Mouse (Mus musculus): ENCODE data around the gene Lrriq1.

The Lrriq1 gene

GRCm38 (mm10) chr10:103028253-103029131 is 207.6 kb downstream of the Lrriq1 start:
- no peak for DNase-seq (ENCODE audit: low spot score)

- no peak for DNase-seq (ENCODE audit: low spot score)
Measured at GRCm38 (mm10) chr10:103027931-103028252, 208.2 kb downstream of the Lrriq1 start.

GRCm38 (mm10) chr10:103027226-103027930 is 208.7 kb downstream of the Lrriq1 start:
- no peak for DNase-seq (ENCODE audit: low spot score)

GRCm38 (mm10) chr10:103026636-103027225 is 209.4 kb downstream of the Lrriq1 start:
- DNase-seq (ENCODE audit: low spot score) = no peak

- no peak for DNase-seq (ENCODE audit: low spot score)
Measured at GRCm38 (mm10) chr10:103002556-103002955, 233.6 kb downstream of the Lrriq1 start.

GRCm38 (mm10) chr10:103000902-103001301 is 235.2 kb downstream of the Lrriq1 start:
- no peak for DNase-seq (ENCODE audit: low spot score)

- no peak for DNase-seq (ENCODE audit: low spot score)
Measured at GRCm38 (mm10) chr10:102999584-102999983, 236.5 kb downstream of the Lrriq1 start.

Measured in ovary, adult 18-20 months (tissue).